Mouse (Mus musculus): ENCODE results near the gene Olfr462. TPM values are rescaled to one million over a fixed set of nuclear protein-coding genes. Genes with fewer than 3 reads are reported as not detected.

Gene Olfr462
- polyA plus RNA-seq, 1 experiment from 2014 or later, result not detected

GRCm38 (mm10) chr11:87841436-87841835 lies 50.6 kb downstream of the Olfr462 start:
- no peaks in the 10 kb centered on the region for H3K36me3 ChIP-seq
- no peak for ATAC-seq
- H3K9ac ChIP-seq (replicated peaks), result no peak overlapping the region
- H3K27me3 ChIP-seq, result no peaks in the 10 kb centered on the region
- no peak overlapping the region for H3K4me3 ChIP-seq (replicated peaks)
- no peaks in the 10 kb centered on the region for H3K9me3 ChIP-seq
- H3K27ac ChIP-seq, result no peak overlapping the region
- WGBS, result 82% methylated on average over 3 of the region's 3 CpGs
- H3K4me2 ChIP-seq (replicated peaks), result no peak overlapping the region
- no peaks in the 10 kb centered on the region for H3K4me1 ChIP-seq (replicated peaks)

- Histone ChIP-seq H3K36me3 (no peaks in the 10 kb centered on the region), H3K4me1 (replicated peaks) (no peaks in the 10 kb centered on the region), H3K9ac (replicated peaks) (no peak overlapping the region), H3K27ac (no peak overlapping the region), H3K4me3 (replicated peaks) (no peak overlapping the region), H3K27me3 (no peaks in the 10 kb centered on the region), H3K9me3 (no peaks in the 10 kb centered on the region), H3K4me2 (replicated peaks) (no peak overlapping the region)
- WGBS, result 95% methylated on average over 8 of the region's 8 CpGs
- ATAC-seq, result no peak
These were observed 51.4 kb downstream of the Olfr462 start for GRCm38 (mm10) chr11:87840676-87841075.

Other genes with a start within 250 kb of the Olfr462 start
- gene Rnf43, start 229.5 kb downstream of the Olfr462 start, polyA plus RNA-seq (2015; fragmentation: Nextera tagmentation; extraction: Ambion mirVana), result 0.67 and 0.92 TPM in 2 replicates
- gene Supt4a, start 154.7 kb downstream of the Olfr462 start, polyA plus RNA-seq (2015; fragmentation: Nextera tagmentation; extraction: Ambion mirVana), result 165 and 177 TPM in 2 replicates
- gene Tspoap1, start 131.7 kb downstream of the Olfr462 start, polyA plus RNA-seq (2015; fragmentation: Nextera tagmentation; extraction: Ambion mirVana), result 41.1 and 48.7 TPM in 2 replicates
- 0.31 and 0.41 TPM in 2 replicates for gene Mpo, start 98.7 kb downstream of the Olfr462 start, polyA plus RNA-seq (2015; fragmentation: Nextera tagmentation; extraction: Ambion mirVana)
- 0.49 and 0.54 TPM in 2 replicates for gene Lpo, start 64.0 kb downstream of the Olfr462 start, polyA plus RNA-seq (2015; fragmentation: Nextera tagmentation; extraction: Ambion mirVana)
- 12.4 and 15.8 TPM in 2 replicates for gene Mks1, start 39.1 kb downstream of the Olfr462 start, polyA plus RNA-seq (2015; fragmentation: Nextera tagmentation; extraction: Ambion mirVana)
- 0.10 and 0.16 TPM in 2 replicates for gene Epx, start 16.7 kb downstream of the Olfr462 start, polyA plus RNA-seq (2015; fragmentation: Nextera tagmentation; extraction: Ambion mirVana)
- gene Olfr463, start 5.1 kb upstream of the Olfr462 start, polyA plus RNA-seq (2015; fragmentation: Nextera tagmentation; extraction: Ambion mirVana), result not detected in 2 replicates
- not detected in 2 replicates for gene Olfr464, start 28.7 kb upstream of the Olfr462 start, polyA plus RNA-seq (2015; fragmentation: Nextera tagmentation; extraction: Ambion mirVana)
- 43.3 and 52.5 TPM in 2 replicates for gene Dynll2, start 95.3 kb upstream of the Olfr462 start, polyA plus RNA-seq (2015; fragmentation: Nextera tagmentation; extraction: Ambion mirVana)
- 313 and 341 TPM in 2 replicates for gene Srsf1, start 155.1 kb upstream of the Olfr462 start, polyA plus RNA-seq (2015; fragmentation: Nextera tagmentation; extraction: Ambion mirVana)
- 67.2 and 70.1 TPM in 2 replicates for gene Vezf1, start 176.0 kb upstream of the Olfr462 start, polyA plus RNA-seq (2015; fragmentation: Nextera tagmentation; extraction: Ambion mirVana)
- 40.6 and 46.1 TPM in 2 replicates for gene Cuedc1, start 205.8 kb upstream of the Olfr462 start, polyA plus RNA-seq (2015; fragmentation: Nextera tagmentation; extraction: Ambion mirVana)